Mouse (Mus musculus) heart, embryonic 16.5 days (tissue): Measurements from ENCODE around the gene Mrpl2. TPM values are rescaled to one million over a fixed set of nuclear protein-coding genes. Genes with fewer than 3 reads are reported as not detected.

Experiments used
- ATAC-seq: fragments of 200-750 bp; cut with Nextera tagmentation; replicated peaks from 2 replicates; pipeline ENCODE4 v1.8.0; 2017; ENCODE audit warnings: moderate number of reproducible peaks; ENCODE audit not compliant: insufficient read depth, low FRiP score; ENCODE audit errors: extremely low read depth
- H3K27ac ChIP-seq: fragments of 300-500 bp; sonication (generic); 2 replicates; pipeline ENCODE4 v1.5.1; 2014; ENCODE audit warnings: mild to moderate bottlenecking, low read length, control low read depth, moderate library complexity
- H3K27me3 ChIP-seq: fragments of 300-500 bp; sonication (generic); 2 replicates; pipeline ENCODE4 v1.6.1; 2014; ENCODE audit warnings: low read length, mixed read lengths; ENCODE audit not compliant: control insufficient read depth, insufficient read depth
- H3K36me3 ChIP-seq: fragments of 300-500 bp; sonication (generic); 2 replicates; pipeline ENCODE4 v1.6.1; 2014; ENCODE audit not compliant: control insufficient read depth, insufficient read depth
- H3K4me1 ChIP-seq: fragments of 300-500 bp; sonication (generic); 2 replicates; pipeline ENCODE4 v1.6.1; 2014; ENCODE audit warnings: low read length, mixed read lengths; ENCODE audit not compliant: control insufficient read depth, insufficient read depth
- H3K4me2 ChIP-seq: fragments of 300-500 bp; sonication (generic); 2 replicates; pipeline ENCODE4 v1.6.1; 2014; ENCODE audit warnings: low read depth, mild to moderate bottlenecking, control low read depth, low read length
- H3K4me3 ChIP-seq: fragments of 300-500 bp; sonication (generic); 2 replicates; pipeline ENCODE4 v1.5.1; 2014; ENCODE audit warnings: mild to moderate bottlenecking, control low read depth, low read length
- H3K9ac ChIP-seq: fragments of 300-500 bp; sonication (generic); 2 replicates; pipeline ENCODE4 v1.6.1; 2014; ENCODE audit warnings: low read length, control low read depth
- H3K9me3 ChIP-seq: fragments of 300-500 bp; sonication (generic); replicated peaks from 2 replicates; pipeline ENCODE4 v1.6.1; 2016; ENCODE audit warnings: low read length; ENCODE audit not compliant: control insufficient read depth
- WGBS: fragments of 180-500 bp; shearing (Covaris S2); extraction: QIAGEN DNeasy Blood & Tissue Kit; methylation state at CpG from one replicate; pipeline ENCODE4 v1.1.7; 2014; 5-methylcytosine and 5-hydroxymethylcytosine counted together
- polyA plus RNA-seq: library from polyadenylated mRNA; unstranded; fragments of >200 nt; fragmentation: Nextera tagmentation; extraction: Ambion mirVana; gene quantifications from 2 replicates; pipeline ENCODE4 v1.2.1, GENCODE M21; 2015

Mrpl2 gene
- polyA plus RNA-seq, 1 experiment from 2014 or later: 117 TPM

- Histone ChIP-seq H3K4me3 (no peak overlapping the region), H3K36me3 (peaks cover 13% of the 10 kb centered on the region; the same call in 1 of the 2 replicates), H3K27me3 (no peaks in the 10 kb centered on the region), H3K4me2 (no peak overlapping the region), H3K9ac (no peak overlapping the region), H3K27ac (no peak overlapping the region), H3K9me3 (no peaks in the 10 kb centered on the region), H3K4me1 (peaks cover 12% of the 10 kb centered on the region)
- 75% methylated on average over 9 of the region's 9 CpGs for WGBS
- ATAC-seq: no peak
Measured at GRCm38 (mm10) chr17:46639929-46640328, 6.1 kb upstream of the Mrpl2 start.

GRCm38 (mm10) chr17:46642060-46642459 lies 4.0 kb upstream of the Mrpl2 start:
- H3K4me2 ChIP-seq: no peak overlapping the region
- H3K9me3 ChIP-seq: no peaks in the 10 kb centered on the region
- no peak overlapping the region for H3K9ac ChIP-seq
- no peak overlapping the region for H3K4me3 ChIP-seq
- no peak overlapping the region for H3K27ac ChIP-seq
- 89% methylated on average over 17 of the region's 17 CpGs for WGBS
- H3K27me3 ChIP-seq: no peaks in the 10 kb centered on the region
- no peak for ATAC-seq
- peaks cover 13% of the 10 kb centered on the region; the same call in 1 of the 2 replicates for H3K36me3 ChIP-seq
- H3K4me1 ChIP-seq: peaks cover 18% of the 10 kb centered on the region

GRCm38 (mm10) chr17:46644152-46644805 lies 1.8 kb upstream of the Mrpl2 start:
- Histone ChIP-seq H3K27me3 (no peaks in the 10 kb centered on the region), H3K9ac (peak overlapping the region; percentile 39; the same call in 1 of the 2 replicates), H3K27ac (no peak overlapping the region), H3K4me2 (peak overlapping the region; percentile 81), H3K9me3 (no peaks in the 10 kb centered on the region), H3K36me3 (peaks cover 18% of the 10 kb centered on the region; the same call in 1 of the 2 replicates), H3K4me1 (peaks cover 17% of the 10 kb centered on the region), H3K4me3 (peak overlapping the region; percentile 74; the same call in 1 of the 2 replicates)
- WGBS: 86% methylated on average over 12 of the region's 12 CpGs
- ATAC-seq: no peak

- no peak for ATAC-seq
Measured at GRCm38 (mm10) chr17:46644916-46645475, 1.0 kb upstream of the Mrpl2 start.

GRCm38 (mm10) chr17:46646322-46646662 lies 263 bp downstream of the Mrpl2 start:
- no peaks in the 10 kb centered on the region for H3K27me3 ChIP-seq
- H3K9me3 ChIP-seq: no peaks in the 10 kb centered on the region
- no peak; the same call in 1 of the 2 replicates for ATAC-seq
- peak overlapping the region; percentile 73 for H3K27ac ChIP-seq
- peaks cover 26% of the 10 kb centered on the region for H3K4me1 ChIP-seq
- H3K9ac ChIP-seq: peak overlapping the region; percentile 83
- peak overlapping the region; percentile 74 for H3K4me3 ChIP-seq
- WGBS: under 1% methylated on average over 19 of the region's 19 CpGs
- peaks cover 11% of the 10 kb centered on the region; the same call in 1 of the 2 replicates for H3K36me3 ChIP-seq
- peak overlapping the region; percentile 84 for H3K4me2 ChIP-seq

More at GRCm38 (mm10) chr17:46644916-46645475, 1.0 kb upstream of the Mrpl2 start:
- H3K9me3 ChIP-seq: no peaks in the 10 kb centered on the region
- H3K27ac ChIP-seq: peak overlapping the region; percentile 68
- 8% methylated on average over 10 of the region's 11 CpGs for WGBS
- H3K9ac ChIP-seq: peak overlapping the region; percentile 78
- no peaks in the 10 kb centered on the region for H3K27me3 ChIP-seq
- peaks cover 22% of the 10 kb centered on the region for H3K4me1 ChIP-seq
- H3K36me3 ChIP-seq: peaks cover 18% of the 10 kb centered on the region; the same call in 1 of the 2 replicates
- peak overlapping the region; percentile 74 for H3K4me3 ChIP-seq
- H3K4me2 ChIP-seq: peak overlapping the region; percentile 81

- Histone ChIP-seq H3K9me3 (no peaks in the 10 kb centered on the region), H3K36me3 (peaks cover 5% of the 10 kb centered on the region; the same call in 1 of the 2 replicates), H3K27me3 (no peaks in the 10 kb centered on the region), H3K27ac (no peak overlapping the region), H3K4me1 (peaks cover 36% of the 10 kb centered on the region), H3K9ac (no peak overlapping the region), H3K4me2 (no peak overlapping the region), H3K4me3 (no peak overlapping the region)
- WGBS: 92% methylated on average over 7 of the region's 7 CpGs
- no peak for ATAC-seq
Measured at GRCm38 (mm10) chr17:46647279-46647678, 1.2 kb downstream of the Mrpl2 start.

- H3K4me1 ChIP-seq: peaks cover 44% of the 10 kb centered on the region
- peaks cover 13% of the 10 kb centered on the region for H3K36me3 ChIP-seq
- ATAC-seq: no peak
- no peaks in the 10 kb centered on the region for H3K9me3 ChIP-seq
- no peak overlapping the region for H3K4me3 ChIP-seq
- 91% methylated on average over 9 of the region's 9 CpGs for WGBS
- H3K4me2 ChIP-seq: no peak overlapping the region
- H3K9ac ChIP-seq: no peak overlapping the region
- H3K27ac ChIP-seq: no peak overlapping the region
- H3K27me3 ChIP-seq: no peaks in the 10 kb centered on the region
Measured at GRCm38 (mm10) chr17:46648436-46648835, 2.4 kb downstream of the Mrpl2 start.

- peak overlapping the region; percentile 99 for H3K27ac ChIP-seq
- ATAC-seq: no peak
- peaks cover 27% of the 10 kb centered on the region for H3K36me3 ChIP-seq
- H3K9me3 ChIP-seq: no peaks in the 10 kb centered on the region
- H3K4me2 ChIP-seq: peak overlapping the region; percentile 93
- 24% methylated on average over 15 of the region's 15 CpGs for WGBS
- H3K9ac ChIP-seq: peak overlapping the region; percentile 97
- no peaks in the 10 kb centered on the region for H3K27me3 ChIP-seq
- H3K4me3 ChIP-seq: peak overlapping the region; percentile 80
- peaks cover 39% of the 10 kb centered on the region for H3K4me1 ChIP-seq
Measured at GRCm38 (mm10) chr17:46649811-46650210, 3.8 kb downstream of the Mrpl2 start.
